Mouse (Mus musculus): ENCODE measurements around the gene Trmt10a. TPM values are rescaled to one million over a fixed set of nuclear protein-coding genes. Genes with fewer than 3 reads are reported as not detected.

Gene Trmt10a
- 7.0 and 7.5 TPM in 2 replicates for polyA plus RNA-seq (2015; fragmentation: Nextera tagmentation; extraction: Ambion mirVana)

DNA sequence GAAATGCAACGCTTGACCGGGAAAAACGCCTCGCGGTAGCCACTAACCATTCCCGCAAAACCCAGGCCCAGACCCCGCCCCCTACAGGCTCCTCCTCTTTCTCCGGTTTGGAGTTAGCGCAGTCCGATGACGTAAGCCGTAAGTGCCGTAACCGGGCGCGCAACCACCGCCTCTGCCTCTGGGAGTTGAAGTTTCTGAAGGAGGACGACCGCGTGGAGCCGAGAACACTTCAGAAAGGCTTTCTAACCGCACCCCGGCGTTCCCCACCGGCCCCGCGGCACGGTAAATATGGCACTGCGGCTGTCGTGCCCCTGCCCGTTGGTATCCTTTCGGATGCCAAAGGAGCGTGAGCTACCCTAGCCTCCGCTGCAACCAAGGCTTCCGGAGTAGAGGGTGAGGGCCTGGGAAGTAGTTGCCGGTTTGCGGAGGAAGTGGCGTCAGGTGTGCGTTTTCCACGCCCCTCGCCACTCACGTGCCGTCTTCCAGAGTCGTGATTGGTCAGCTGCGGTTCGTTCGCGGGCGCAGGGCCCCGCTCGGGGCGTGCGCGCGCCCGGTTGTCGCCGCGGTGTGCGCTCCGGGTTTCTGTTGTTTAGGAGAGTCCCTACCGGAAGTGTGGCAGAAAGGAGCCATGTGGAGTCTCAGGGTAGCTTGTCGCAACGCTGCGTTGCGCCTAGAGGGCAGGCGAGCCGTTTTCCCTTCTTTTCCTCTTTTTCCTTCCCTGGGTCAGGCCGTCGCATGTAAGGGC, at the start of gene Trmt10a:
Gene Trmt10a, plus strand, starts transcription at position 134 of the 745 bp plus-strand sequence.
- no peaks in the 10 kb centered on the region for H3K36me3 ChIP-seq
- H3K9ac ChIP-seq (replicated peaks) = peak within 1 kb of the TSS; percentile 86
- H3K27ac ChIP-seq (replicated peaks) = peak within 1 kb of the TSS; percentile 100
- peak within 1 kb of the TSS; percentile 79 for H3K4me2 ChIP-seq (replicated peaks)
- no peaks in the 10 kb centered on the region for H3K27me3 ChIP-seq
- H3K4me1 ChIP-seq = peaks cover 6% of the 10 kb centered on the region
- H3K4me3 ChIP-seq = peak within 1 kb of the TSS; percentile 87
- H3K9me3 ChIP-seq = no peaks in the 10 kb centered on the region
- ATAC-seq (replicated peaks) = peak; percentile 99
- under 1% methylated on average over 70 of the region's 70 CpGs for WGBS

DNA sequence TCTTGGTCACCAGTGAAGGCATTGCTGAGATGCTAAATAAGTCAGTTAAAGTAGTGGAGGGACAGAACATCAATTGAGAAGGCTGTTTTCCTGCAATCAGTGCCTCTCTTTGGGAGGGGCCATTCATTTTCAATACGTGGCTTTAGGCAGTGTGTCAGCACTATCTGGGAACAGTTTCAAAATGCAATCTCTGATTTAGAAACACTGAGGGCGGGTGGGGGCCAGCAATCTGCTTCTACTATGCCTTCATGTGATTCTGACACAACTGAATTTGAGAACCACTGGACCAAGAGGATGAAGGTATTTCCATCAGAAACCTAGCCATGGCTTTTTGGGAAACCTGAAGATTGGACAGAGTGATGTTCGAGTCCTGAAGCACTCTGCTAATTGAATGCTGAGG, 47.9 kb upstream of the Trmt10a start:
- Histone ChIP-seq H3K4me1 (peaks cover 20% of the 10 kb centered on the region), H3K27me3 (no peaks in the 10 kb centered on the region), H3K4me3 (no peak overlapping the region), H3K9ac (replicated peaks) (no peak overlapping the region), H3K9me3 (no peaks in the 10 kb centered on the region), H3K27ac (replicated peaks) (peak overlapping the region; percentile 9; the same call in 1 of the 2 replicates), H3K36me3 (no peaks in the 10 kb centered on the region), H3K4me2 (replicated peaks) (no peak overlapping the region)
- 53% methylated on average over 3 of the region's 3 CpGs for WGBS
- ATAC-seq (replicated peaks) = peak; percentile 38; the same call in 1 of the 2 replicates

DNA sequence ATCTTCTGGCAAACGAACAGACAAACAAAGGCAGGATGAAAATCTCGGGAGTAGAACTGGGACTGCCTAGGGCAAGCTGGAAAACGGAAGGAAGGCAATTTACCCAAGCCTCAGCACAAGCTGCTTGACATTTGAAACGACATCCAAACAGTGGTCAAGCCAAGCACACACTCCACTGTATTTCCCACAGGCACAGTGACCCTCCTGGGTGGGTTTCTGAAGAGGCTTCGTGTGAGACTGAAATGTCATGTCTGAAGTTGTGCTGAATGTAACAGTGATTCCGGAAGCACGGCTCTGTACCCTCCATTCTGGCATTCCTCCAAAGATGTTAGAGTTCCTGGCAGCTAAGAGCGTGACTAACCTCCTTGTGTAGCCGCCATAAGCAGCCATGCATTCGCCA, 47.5 kb upstream of the Trmt10a start:
- WGBS = 42% methylated on average over 10 of the region's 10 CpGs
- ATAC-seq (replicated peaks) = peak; percentile 57; the same call in 1 of the 2 replicates
- H3K4me3 ChIP-seq = no peak overlapping the region
- peaks cover 20% of the 10 kb centered on the region for H3K4me1 ChIP-seq
- no peak overlapping the region for H3K9ac ChIP-seq (replicated peaks)
- no peaks in the 10 kb centered on the region for H3K36me3 ChIP-seq
- H3K4me2 ChIP-seq (replicated peaks) = no peak overlapping the region
- no peaks in the 10 kb centered on the region for H3K9me3 ChIP-seq
- H3K27ac ChIP-seq (replicated peaks) = peak overlapping the region; percentile 9; the same call in 1 of the 2 replicates
- H3K27me3 ChIP-seq = no peaks in the 10 kb centered on the region

DNA sequence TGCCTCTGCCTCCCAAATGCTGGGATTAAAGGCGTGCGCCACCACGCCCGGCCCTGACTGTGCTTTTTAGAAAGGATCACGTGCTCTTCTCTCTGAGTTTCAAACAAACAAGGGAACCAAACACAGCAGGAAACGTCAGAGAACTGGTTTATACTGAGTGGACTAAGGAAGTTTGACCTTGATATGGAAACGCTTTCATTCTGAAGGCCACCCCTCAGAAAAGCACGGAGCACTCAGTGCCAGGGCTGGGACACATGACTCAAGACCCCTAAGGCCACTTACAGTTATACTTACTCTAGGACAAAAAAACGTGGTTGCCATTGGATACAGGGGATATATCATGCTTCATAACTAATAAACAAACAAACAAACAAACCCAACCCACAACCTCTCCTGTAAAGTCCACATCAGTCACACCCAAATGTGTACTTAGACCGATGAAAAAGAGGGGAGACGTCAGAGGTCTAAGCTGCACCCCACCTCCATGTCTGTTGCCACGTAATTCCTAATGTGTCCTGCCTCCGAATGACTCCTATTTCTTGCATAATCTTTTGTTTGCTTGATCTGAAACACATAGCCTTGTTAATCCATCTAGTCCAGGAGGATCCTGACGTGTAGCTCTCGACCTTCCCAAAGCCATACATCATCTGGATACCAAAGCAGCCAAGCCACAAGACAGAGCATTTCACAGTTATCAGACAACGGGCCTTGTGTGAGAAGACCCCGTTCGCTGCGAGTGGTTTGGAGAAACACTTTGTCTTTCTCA, 46.8 kb upstream of the Trmt10a start:
- 89% methylated on average over 19 of the region's 19 CpGs for WGBS
- ATAC-seq (replicated peaks) = no peak
- no peaks in the 10 kb centered on the region for H3K36me3 ChIP-seq
- H3K27me3 ChIP-seq = no peaks in the 10 kb centered on the region
- no peak overlapping the region for H3K9ac ChIP-seq (replicated peaks)
- H3K27ac ChIP-seq (replicated peaks) = no peak overlapping the region
- no peak overlapping the region for H3K4me3 ChIP-seq
- peaks cover 20% of the 10 kb centered on the region for H3K4me1 ChIP-seq
- H3K4me2 ChIP-seq (replicated peaks) = no peak overlapping the region
- H3K9me3 ChIP-seq = no peaks in the 10 kb centered on the region

DNA sequence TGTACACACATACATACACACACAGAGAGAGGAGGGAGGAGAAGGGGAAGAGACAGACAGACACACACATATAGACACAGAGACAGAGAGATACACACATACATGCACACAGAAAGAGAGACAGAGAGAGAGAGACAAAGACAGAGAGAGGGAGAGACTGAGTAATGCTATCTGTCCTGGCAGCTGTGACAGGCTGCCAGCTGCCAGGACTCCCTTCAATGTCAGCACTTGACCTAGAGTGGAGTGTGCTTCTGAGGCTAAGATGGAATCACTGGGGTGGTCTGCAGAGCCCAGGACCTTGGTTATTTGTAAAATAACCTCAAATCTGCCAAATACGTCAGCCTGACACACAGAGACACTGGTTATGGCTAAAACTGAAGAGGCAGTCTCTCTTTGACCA, 45.5 kb upstream of the Trmt10a start:
- 74% methylated on average over 1 of the region's 1 CpGs for WGBS
- peaks cover 20% of the 10 kb centered on the region for H3K4me1 ChIP-seq
- no peaks in the 10 kb centered on the region for H3K27me3 ChIP-seq
- H3K9ac ChIP-seq (replicated peaks) = no peak overlapping the region
- H3K9me3 ChIP-seq = no peaks in the 10 kb centered on the region
- no peak overlapping the region for H3K4me3 ChIP-seq
- H3K27ac ChIP-seq (replicated peaks) = no peak overlapping the region
- H3K4me2 ChIP-seq (replicated peaks) = no peak overlapping the region
- ATAC-seq (replicated peaks) = 0 out of 2 replicates have a peak, but pooled peaks have one; percentile 33
- H3K36me3 ChIP-seq = no peaks in the 10 kb centered on the region

DNA sequence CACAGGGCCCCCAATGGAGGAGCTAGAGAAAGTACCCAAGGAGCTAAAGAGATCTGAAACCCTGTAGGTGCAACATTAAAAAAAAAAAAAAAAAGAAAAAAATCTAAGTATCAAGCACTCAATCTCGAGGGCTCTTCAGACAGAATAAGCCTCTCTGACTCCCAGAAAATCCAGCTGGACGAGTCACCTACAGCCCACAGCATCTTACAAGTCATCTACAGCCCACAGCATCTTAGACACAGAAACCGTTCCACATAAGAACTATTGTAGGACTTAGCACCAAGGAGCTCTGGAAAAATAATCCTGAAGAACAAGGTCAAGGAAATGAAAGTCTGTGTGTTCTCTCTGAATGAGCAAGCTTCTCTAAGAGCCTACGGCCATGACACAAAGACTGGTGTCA, 41.3 kb upstream of the Trmt10a start:
- WGBS = 89% methylated on average over 4 of the region's 4 CpGs

DNA sequence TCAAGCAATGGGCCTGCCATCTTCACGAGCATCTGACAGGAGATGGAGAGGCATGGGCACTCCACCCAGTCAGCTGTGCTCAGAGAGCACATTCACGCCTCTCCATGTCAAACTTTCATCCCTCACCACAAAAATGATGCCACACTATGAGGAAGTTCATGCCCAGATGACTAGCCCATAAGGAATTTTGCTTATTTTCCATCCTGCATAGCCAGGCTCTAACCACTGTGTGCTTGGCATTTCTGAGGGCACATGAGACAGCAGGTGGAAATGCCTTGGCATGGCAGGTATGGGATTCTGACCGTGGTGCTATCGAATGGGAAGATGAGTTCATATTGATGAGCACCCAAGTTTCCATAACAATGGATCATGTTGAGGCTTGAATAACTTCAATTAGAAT, 39.6 kb upstream of the Trmt10a start:
- Histone ChIP-seq H3K4me1 (no peaks in the 10 kb centered on the region), H3K27me3 (no peaks in the 10 kb centered on the region), H3K9me3 (no peaks in the 10 kb centered on the region), H3K36me3 (no peaks in the 10 kb centered on the region), H3K9ac (replicated peaks) (no peak overlapping the region), H3K4me2 (replicated peaks) (no peak overlapping the region), H3K27ac (replicated peaks) (no peak overlapping the region), H3K4me3 (no peak overlapping the region)
- WGBS = 96% methylated on average over 4 of the region's 4 CpGs
- ATAC-seq (replicated peaks) = no peak

More for the DNA sequence above, 41.3 kb upstream of the Trmt10a start:
- H3K27ac ChIP-seq (replicated peaks) = no peak overlapping the region
- H3K9me3 ChIP-seq = no peaks in the 10 kb centered on the region
- H3K36me3 ChIP-seq = no peaks in the 10 kb centered on the region
- peaks cover 8% of the 10 kb centered on the region; the same call in 1 of the 2 replicates for H3K4me1 ChIP-seq
- H3K4me3 ChIP-seq = no peak overlapping the region
- H3K27me3 ChIP-seq = no peaks in the 10 kb centered on the region
- no peak overlapping the region for H3K9ac ChIP-seq (replicated peaks)
- ATAC-seq (replicated peaks) = no peak
- H3K4me2 ChIP-seq (replicated peaks) = no peak overlapping the region

DNA sequence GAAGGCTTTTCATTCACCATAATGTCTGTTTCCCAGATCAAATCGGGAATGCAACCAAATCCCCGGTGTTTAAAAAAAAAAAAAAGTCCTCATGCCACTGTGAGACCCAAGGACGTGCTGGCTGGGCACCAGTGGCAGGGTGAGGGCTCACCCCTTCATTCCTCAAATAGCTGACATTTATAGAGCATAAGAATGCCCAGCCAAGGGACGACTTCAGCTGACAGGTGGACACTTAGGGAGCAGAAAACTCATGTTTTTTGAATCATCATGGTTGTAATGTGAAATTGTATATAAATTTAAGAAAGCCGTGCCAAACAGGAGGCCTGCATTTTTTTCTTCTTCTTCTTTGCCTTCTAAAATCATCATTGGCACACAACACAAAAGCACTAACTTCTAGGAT, 38.2 kb upstream of the Trmt10a start:
- Histone ChIP-seq H3K27me3 (no peaks in the 10 kb centered on the region), H3K4me2 (replicated peaks) (no peak overlapping the region), H3K9ac (replicated peaks) (no peak overlapping the region), H3K4me3 (no peak overlapping the region), H3K9me3 (no peaks in the 10 kb centered on the region), H3K27ac (replicated peaks) (no peak overlapping the region), H3K4me1 (no peaks in the 10 kb centered on the region), H3K36me3 (no peaks in the 10 kb centered on the region)
- 76% methylated on average over 5 of the region's 5 CpGs for WGBS
- ATAC-seq (replicated peaks) = no peak

DNA sequence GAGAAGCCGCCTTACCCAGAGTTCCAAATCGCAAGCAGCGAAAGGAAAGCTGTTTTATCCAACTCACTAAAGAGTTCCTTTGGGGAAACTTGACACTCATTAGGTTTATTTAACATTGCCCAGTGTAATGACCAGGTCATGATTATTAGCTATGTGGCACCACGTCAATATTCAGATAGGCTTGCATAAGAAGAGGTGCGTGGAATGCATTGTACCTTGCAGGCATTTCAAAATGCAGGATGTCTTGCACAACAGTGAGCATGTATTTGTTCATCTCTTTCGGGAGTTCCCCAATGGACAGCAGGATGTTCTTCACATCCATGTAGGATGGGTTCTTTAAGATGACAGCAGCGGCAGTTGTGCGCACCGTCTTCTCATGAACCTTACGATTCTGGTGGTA, 36.4 kb upstream of the Trmt10a start:
- 93% methylated on average over 10 of the region's 10 CpGs for WGBS
- Histone ChIP-seq H3K27ac (replicated peaks) (no peak overlapping the region), H3K4me2 (replicated peaks) (no peak overlapping the region), H3K4me3 (no peak overlapping the region), H3K27me3 (no peaks in the 10 kb centered on the region), H3K9me3 (no peaks in the 10 kb centered on the region), H3K36me3 (no peaks in the 10 kb centered on the region), H3K4me1 (no peaks in the 10 kb centered on the region), H3K9ac (replicated peaks) (no peak overlapping the region)
- no peak for ATAC-seq (replicated peaks)

DNA sequence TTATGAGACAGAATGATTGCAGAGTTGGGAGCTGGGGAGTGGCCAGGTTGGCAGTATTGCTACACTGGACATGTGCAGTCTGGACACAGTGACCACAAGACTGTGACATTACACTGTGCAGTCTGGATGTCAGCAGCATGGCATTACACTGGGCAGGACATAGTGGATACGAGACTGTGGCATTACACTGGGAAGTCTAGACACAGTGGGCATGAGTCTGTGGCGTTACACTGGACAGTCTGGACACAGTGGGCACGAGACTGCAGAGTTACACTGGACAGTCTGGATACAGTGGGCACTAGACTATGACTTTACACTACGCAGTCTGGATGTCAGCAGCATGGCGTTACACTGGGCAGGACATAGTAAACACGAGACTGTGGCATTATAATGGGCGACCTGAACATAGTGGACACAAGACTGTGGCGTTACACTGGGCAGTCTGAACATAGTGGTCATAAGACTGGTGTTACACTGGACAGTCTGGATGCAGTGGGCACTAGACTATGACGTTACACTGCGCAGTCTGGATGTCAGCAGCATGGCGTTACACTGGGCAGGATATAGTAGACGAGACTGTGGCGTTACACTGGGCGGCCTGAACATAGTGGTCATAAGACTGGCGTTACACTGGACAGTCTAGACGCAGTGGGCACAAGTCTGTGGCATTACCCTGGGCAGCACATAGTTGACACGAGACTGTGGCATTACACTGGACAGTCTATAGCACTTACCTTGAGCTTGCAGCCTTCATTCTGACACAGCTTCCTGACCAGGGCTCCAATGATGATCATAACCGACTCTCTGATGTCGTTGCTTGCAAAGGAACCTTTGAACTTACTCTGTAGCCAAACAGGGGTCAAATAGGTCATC, 32.1 kb upstream of the Trmt10a start:
- Histone ChIP-seq H3K9ac (replicated peaks) (no peak overlapping the region), H3K4me1 (no peaks in the 10 kb centered on the region), H3K4me3 (no peak overlapping the region), H3K27me3 (no peaks in the 10 kb centered on the region), H3K4me2 (replicated peaks) (no peak overlapping the region), H3K36me3 (no peaks in the 10 kb centered on the region), H3K9me3 (no peaks in the 10 kb centered on the region), H3K27ac (replicated peaks) (no peak overlapping the region)
- no peak for ATAC-seq (replicated peaks)
- WGBS = 93% methylated on average over 19 of the region's 19 CpGs

DNA sequence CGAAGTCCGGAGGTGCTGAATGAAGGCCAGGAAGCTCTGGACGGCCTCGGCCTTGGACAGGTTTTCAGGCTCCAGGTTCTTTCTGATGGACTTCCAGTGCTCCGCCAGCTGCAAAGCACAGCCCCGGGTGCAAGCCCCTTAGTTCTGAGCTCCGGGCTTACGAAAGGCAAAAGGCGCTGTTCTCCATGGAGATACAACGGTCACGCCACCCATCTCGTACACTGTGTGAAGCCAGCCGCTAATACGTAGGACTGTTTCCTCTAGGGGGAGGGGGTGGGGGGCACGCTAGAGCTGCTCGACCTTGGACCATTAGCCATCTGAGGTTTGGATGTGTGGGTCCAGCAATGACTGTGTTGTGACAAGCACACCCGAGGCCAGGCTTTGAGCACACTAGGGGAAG, 29.1 kb upstream of the Trmt10a start:
- Histone ChIP-seq H3K36me3 (no peaks in the 10 kb centered on the region), H3K27ac (replicated peaks) (no peak overlapping the region), H3K9ac (replicated peaks) (no peak overlapping the region), H3K4me2 (replicated peaks) (no peak overlapping the region), H3K4me3 (no peak overlapping the region), H3K27me3 (no peaks in the 10 kb centered on the region), H3K9me3 (no peaks in the 10 kb centered on the region), H3K4me1 (no peaks in the 10 kb centered on the region)
- ATAC-seq (replicated peaks) = 0 out of 2 replicates have a peak, but pooled peaks have one; percentile 35
- 88% methylated on average over 17 of the region's 17 CpGs for WGBS

Data from forebrain, embryonic 15.5 days (tissue).